In genomic region chr3:61268453-61269335, GRCm38 (mm10) we compare ENCODE assay signal across 8 mouse cellular contexts.
DNase-seq lines count a peak whose midpoint lies in the region; ATAC-seq and TF ChIP-seq lines count a peak whose summit lies in the region.
"Had no signal": no experiment of that assay in that cellular context is flagged by ENCODE, and none has a peak within 500 bp of the region (broad histone marks: within the 10 kb centered on the region; RNA-seq: fewer than 3 reads in every experiment).

No protein-coding gene starts in this region.

- no peaks in the 10 kb centered on the region for H3K9me3 ChIP-seq in forebrain, embryonic 14.5 days (replicated peaks; ENCODE audit: control insufficient read depth, low read length)
- no peaks in the 10 kb centered on the region for H3K9me3 ChIP-seq in kidney, postnatal 0 days (replicated peaks; ENCODE audit: low read length)
- no peaks in the 10 kb centered on the region for H3K9me3 ChIP-seq in limb, embryonic 14.5 days (ENCODE audit: control insufficient read depth, low read length)
- H3K9me3 ChIP-seq: limb, embryonic 12.5 days had no signal

- 77% methylated on average over 5 of the region's 5 CpGs for WGBS in forebrain, embryonic 14.5 days
- 73% methylated on average over 5 of the region's 5 CpGs for WGBS in kidney, postnatal 0 days
- WGBS in limb, embryonic 14.5 days: 65% methylated on average over 5 of the region's 5 CpGs

- no peaks in the 10 kb centered on the region for H3K36me3 ChIP-seq in forebrain, embryonic 14.5 days (ENCODE audit: control insufficient read depth, insufficient read depth, low read length)
- no peaks in the 10 kb centered on the region for H3K36me3 ChIP-seq in kidney, postnatal 0 days (ENCODE audit: insufficient read depth, low read length)
- no peaks in the 10 kb centered on the region for H3K36me3 ChIP-seq in limb, embryonic 14.5 days (ENCODE audit: control insufficient read depth, insufficient read depth, low read length)
- H3K36me3 ChIP-seq: limb, embryonic 12.5 days had no signal

- no peak overlapping the region for H3K4me3 ChIP-seq in forebrain, embryonic 14.5 days (ENCODE audit: low read depth, low read length)
- no peak overlapping the region for H3K4me3 ChIP-seq in kidney, postnatal 0 days (replicated peaks; ENCODE audit: low read depth, low read length)
- H3K4me3 ChIP-seq in limb, embryonic 14.5 days (replicated peaks; ENCODE audit: low read length): no peak overlapping the region
- H3K4me3 ChIP-seq: limb, embryonic 12.5 days had no signal

- H3K27me3 ChIP-seq in forebrain, embryonic 14.5 days (replicated peaks; ENCODE audit: control insufficient read depth, insufficient read depth, low read length): no peaks in the 10 kb centered on the region
- H3K27me3 ChIP-seq in kidney, postnatal 0 days (ENCODE audit: insufficient read depth, low read length): no peaks in the 10 kb centered on the region
- no peaks in the 10 kb centered on the region for H3K27me3 ChIP-seq in limb, embryonic 14.5 days (ENCODE audit: control insufficient read depth, insufficient read depth, low read length)
- H3K27me3 ChIP-seq: limb, embryonic 12.5 days had no signal

- no peak overlapping the region for H3K4me2 ChIP-seq in forebrain, embryonic 14.5 days (ENCODE audit: low read length)
- no peak overlapping the region for H3K4me2 ChIP-seq in kidney, postnatal 0 days (ENCODE audit: low read length)
- no peak overlapping the region for H3K4me2 ChIP-seq in limb, embryonic 14.5 days (replicated peaks; ENCODE audit: low read depth, low read length, severe bottlenecking)
- H3K4me2 ChIP-seq: limb, embryonic 12.5 days had no signal

- peak; percentile 86 for TF ChIP-seq CTCF in kidney, postnatal 0 days (IDR thresholded peaks at IDR 0.05; ENCODE audit: low read depth)

- H3K9ac ChIP-seq in forebrain, embryonic 14.5 days (ENCODE audit: low read length): no peak overlapping the region
- H3K9ac ChIP-seq in kidney, postnatal 0 days (ENCODE audit: low read depth, low read length): no peak overlapping the region
- H3K9ac ChIP-seq in limb, embryonic 14.5 days (ENCODE audit: low read depth, low read length, severe bottlenecking): no peak overlapping the region; the same call in 1 of the 2 replicates
- H3K9ac ChIP-seq: limb, embryonic 12.5 days had no signal

- H3K4me1 ChIP-seq in forebrain, embryonic 14.5 days (ENCODE audit: control insufficient read depth, insufficient read depth, low read length): no peaks in the 10 kb centered on the region
- H3K4me1 ChIP-seq in kidney, postnatal 0 days (replicated peaks; ENCODE audit: insufficient read depth, low read length): no peaks in the 10 kb centered on the region
- no peaks in the 10 kb centered on the region for H3K4me1 ChIP-seq in limb, embryonic 14.5 days (ENCODE audit: control insufficient read depth, insufficient read depth, low read length)
- H3K4me1 ChIP-seq: limb, embryonic 12.5 days had no signal

- no peak for TF ChIP-seq POLR2A in limb, embryonic 14.5 days (IDR thresholded peaks at IDR 0.05; ENCODE audit: borderline replicate concordance, extremely low read depth, insufficient read depth, insufficient read length)

- peak; percentile 52 for ATAC-seq in forebrain, embryonic 14.5 days
- ATAC-seq in kidney, postnatal 0 days (replicated peaks; ENCODE audit: low FRiP score, low read depth): no peak
- no peak for ATAC-seq in limb, embryonic 14.5 days (ENCODE audit: low FRiP score, low read depth)

- peak; percentile 82 for DNase-seq in 3T3-L1 (ENCODE audit: low read depth, low spot score)
- peak; percentile 47 to 49 for DNase-seq in B cell, adult 2 months
- peak; percentile 23 for DNase-seq in c-Kit-positive CD71-positive TER-119-negative erythroid progenitor cells, embryonic 14.5 days (ENCODE audit: low read depth)
- DNase-seq in forebrain, embryonic 14.5 days (ENCODE audit: low spot score): peak; percentile 68
- DNase-seq in kidney, postnatal 0 days (ENCODE audit: low spot score): peak; percentile 70
- peak; percentile 18 for DNase-seq in limb, embryonic 14.5 days (ENCODE audit: low spot score)
- DNase-seq in retina, postnatal 7 days (ENCODE audit: low read depth, low spot score): peak; percentile 19

- H3K27ac ChIP-seq in forebrain, embryonic 14.5 days (ENCODE audit: low read depth, low read length): no peak overlapping the region
- H3K27ac ChIP-seq in kidney, postnatal 0 days: no peak overlapping the region
- no peak overlapping the region for H3K27ac ChIP-seq in limb, embryonic 14.5 days (replicated peaks; ENCODE audit: low read depth, low read length)
- H3K27ac ChIP-seq: limb, embryonic 12.5 days had no signal

Comparison
In these comparisons a context has a peak if more than half of its experiments do, and no peak if none do; other contexts are left out.
1. DNase-seq: peak in every context shown above with its lines; median percentile 82 in 3T3-L1; 70 in kidney, postnatal 0 days; 68 in forebrain, embryonic 14.5 days; 48 in B cell, adult 2 months; 23 in c-Kit-positive CD71-positive TER-119-negative erythroid progenitor cells, embryonic 14.5 days; 19 in retina, postnatal 7 days; 18 in limb, embryonic 14.5 days.